Mouse (Mus musculus) neural tube, embryonic 10.5 days (tissue): ENCODE measurements around the gene Nectin3.
"Not testable (repeated sequence)": the region's sequence is repeated elsewhere in the genome, so short reads cannot be mapped to it uniquely, and the experiment has no call there.

Experiments used
- DNase-seq: peaks from one replicate; pipeline ENCODE4 v3.0.0-alpha.2; 2017; ENCODE audit warnings: low spot score; ENCODE audit errors: extremely low spot score

Gene Nectin3

GRCm38 (mm10) chr16:46416177-46416576, 82.1 kb downstream of the Nectin3 start:
- no peak for DNase-seq

GRCm38 (mm10) chr16:46410739-46411057, 87.6 kb downstream of the Nectin3 start:
- no peak for DNase-seq

DNA sequence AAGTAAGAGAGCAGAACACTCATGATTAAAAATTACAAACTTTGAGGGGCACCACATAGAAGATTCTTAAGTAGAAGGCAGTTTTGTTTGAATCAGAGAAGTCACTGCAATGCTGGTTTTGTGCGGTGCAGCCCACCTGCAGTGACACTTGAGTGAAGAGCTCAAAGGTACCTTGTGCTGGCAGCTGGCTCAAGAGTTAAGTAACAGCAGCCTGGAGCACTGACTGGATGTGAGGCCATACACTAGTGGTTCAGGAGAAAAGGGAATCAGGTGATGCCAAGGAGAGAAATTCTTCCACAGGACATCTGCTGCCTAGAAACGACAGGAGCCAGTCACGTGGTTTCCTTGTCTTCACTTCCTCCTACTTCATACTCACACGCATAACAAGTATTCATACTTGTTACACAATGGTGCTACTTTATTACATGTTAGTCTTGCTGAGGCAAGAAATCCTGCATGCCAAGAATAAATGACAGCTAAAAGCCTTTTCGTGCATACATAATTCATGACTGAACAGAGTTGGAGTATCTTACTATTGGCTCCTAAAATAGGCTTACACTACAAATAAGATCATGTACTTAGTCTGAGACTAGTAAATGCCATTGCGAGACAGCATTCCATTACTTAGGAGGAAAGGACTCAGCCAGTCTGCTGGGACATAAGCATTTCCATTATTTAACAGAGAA, 88.1 kb downstream of the Nectin3 start:
- no peak for DNase-seq

GRCm38 (mm10) chr16:46407997-46408396, 90.3 kb downstream of the Nectin3 start:
- DNase-seq = no peak

DNA sequence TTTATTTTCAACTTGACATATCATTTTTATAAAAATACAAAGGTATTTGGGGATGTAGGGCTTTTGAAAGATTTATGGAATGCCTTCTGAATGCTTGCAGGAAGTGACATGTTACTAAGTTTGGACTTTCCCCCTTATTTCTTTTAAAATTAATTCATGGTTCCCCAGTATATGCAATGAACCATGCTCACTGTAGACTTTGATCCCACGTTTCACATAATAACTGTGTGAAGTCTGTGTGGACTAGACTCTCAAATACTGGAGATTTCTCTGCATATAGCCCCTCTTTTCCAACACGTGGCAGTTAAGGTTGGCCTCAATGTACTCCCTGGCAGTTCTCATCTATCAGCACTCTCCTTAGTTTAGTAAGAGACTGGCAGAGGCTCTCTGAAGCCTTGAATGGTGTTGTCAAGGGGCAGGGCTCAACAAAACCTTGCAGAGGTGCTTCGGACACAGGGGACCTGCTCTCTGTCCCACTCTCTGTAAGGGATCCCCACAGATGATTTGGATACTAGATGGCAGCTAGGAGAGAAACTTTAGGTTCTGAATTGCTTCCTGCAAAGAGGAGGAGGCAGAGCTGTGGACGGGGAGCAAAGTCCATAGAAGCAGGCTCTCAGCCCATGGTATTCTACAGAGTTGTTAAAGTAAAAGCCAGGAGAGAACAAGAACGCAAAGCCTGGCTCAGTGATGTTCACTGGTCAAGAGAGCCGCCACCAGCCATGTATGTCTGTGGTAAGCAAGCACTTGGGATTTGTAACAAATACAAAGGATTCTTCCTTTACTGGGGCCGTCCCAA, 91.3 kb downstream of the Nectin3 start:
- DNase-seq = no peak

DNA sequence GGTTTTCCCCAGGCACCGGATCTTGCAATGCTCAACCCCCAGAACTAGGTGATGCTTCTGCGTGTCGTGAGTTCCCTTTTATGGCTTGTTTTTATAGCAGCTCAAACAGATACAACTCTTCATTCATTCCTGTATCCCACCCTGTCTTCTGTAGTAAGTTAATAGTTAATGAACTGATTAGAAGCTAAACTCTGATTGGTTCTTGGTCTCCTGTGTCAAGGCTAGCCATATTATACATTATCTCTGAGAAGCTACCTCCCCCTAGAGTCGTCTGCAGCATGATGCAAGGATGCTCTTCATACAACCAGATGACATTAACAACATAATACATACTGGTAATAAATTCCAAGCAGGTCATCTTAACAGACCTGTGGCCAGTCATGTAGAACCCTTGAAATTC, 100.4 kb downstream of the Nectin3 start:
- no peak for DNase-seq

DNA sequence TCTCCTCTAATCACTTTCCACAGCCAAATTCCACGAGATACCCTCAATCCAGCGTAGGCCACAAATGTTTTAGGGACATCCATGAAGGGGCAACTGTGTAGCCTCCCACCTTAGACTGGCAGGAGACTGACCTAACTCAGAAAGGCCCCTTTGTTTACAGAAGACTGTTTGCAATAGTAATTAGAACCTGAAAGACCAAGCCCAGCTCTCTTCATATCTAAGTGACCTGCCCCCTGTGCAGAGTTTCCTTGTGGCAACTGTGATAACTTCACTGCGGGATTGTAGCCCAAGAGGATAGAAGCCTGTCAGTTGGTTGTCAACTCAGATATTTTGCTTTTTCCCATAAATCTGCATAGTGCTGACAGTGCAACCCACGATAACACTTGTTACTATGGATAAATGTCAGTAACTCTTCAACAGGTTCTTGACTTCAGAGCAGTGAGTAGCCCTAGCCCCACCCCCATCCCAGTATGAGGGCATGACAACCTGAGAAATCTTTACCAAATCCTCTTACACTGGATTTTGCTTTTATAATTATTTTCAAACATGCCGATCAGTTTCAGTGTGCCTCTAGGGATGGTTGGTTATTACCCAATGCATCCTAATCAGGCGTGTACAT, 108.8 kb downstream of the Nectin3 start:
- no peak for DNase-seq

GRCm38 (mm10) chr16:46388527-46389414, 109.6 kb downstream of the Nectin3 start:
- DNase-seq = no peak

DNA sequence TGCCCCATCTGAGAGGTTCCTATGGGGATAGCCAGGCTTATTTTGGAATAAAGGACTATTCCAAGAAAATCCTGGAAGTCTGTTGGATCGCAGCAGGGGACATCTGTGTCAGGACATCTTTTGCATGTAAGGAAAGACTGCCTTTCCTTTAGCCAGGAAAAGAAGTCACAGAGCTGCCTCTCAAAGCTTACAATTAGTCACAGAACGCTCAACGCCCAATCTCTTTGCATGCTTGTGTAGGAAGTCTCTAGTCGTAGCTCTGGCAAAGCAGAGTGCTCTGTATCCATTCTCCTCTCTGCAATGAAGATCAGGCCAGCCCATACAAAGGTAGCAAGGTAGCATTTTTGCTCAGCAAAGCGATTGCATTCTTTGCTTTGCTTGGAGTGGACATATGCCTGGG, 114.0 kb downstream of the Nectin3 start:
- DNase-seq = no peak

DNA sequence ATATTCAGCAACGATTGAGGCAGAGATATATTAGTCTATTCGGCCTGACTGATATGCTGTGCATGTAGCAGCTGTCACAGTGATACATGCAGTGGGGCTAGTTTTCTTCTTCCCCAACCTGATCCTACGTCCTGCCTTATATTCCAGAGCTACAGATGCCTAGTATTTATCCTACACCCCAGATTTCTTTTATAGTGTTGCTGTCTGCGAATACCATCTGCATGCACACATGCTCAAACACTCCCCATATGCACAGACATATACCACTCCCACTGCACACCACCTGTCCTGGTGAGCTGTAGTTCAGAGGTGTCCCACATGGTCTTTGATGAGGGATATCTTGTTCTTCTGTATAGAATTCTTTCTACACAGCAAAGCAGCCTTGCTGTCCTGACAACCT, 115.0 kb downstream of the Nectin3 start:
- no peak for DNase-seq

DNA sequence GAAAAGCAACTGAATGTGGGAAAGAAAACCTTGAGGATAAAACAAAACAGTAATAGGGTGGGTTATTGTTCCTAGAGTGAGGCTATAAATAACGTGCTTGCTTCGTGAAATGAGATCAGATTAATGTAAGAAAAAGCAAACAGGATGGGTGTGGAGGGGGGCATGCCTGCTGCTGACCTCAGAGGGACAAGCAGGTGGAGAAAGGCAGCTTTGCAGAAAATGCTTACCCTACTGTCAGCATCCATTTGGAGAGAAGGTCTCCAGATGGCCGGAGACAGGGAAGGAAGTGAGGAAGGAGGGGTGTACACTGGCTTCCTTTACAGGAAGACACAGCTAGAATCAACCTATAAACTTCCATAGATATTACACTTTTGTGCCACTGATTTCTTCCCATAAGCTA, 121.8 kb downstream of the Nectin3 start:
- no peak for DNase-seq

- no peak for DNase-seq
These were observed 136.3 kb downstream of the Nectin3 start for GRCm38 (mm10) chr16:46362022-46362421.

- not testable (repeated sequence) for DNase-seq
These were observed 140.7 kb downstream of the Nectin3 start for GRCm38 (mm10) chr16:46357658-46358057.

DNA sequence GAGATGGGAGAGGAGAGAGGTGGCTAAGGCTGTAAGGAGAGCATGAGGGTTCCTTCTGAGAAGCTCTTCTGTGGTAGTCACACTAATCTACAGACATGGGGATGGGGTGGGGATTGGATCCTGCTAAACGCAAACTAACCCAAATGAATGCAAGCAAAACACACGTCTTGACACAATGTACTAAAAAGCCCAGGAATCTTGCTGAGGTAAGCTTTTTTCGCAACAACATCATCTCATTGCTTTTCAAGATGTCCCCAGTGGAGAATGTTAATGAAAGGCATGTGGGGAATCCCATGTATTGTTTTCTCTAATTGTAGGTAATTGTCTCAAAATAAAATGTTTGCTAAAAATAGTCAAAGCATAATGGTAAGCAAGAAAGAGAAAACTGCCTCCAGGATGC, 141.7 kb downstream of the Nectin3 start:
- no peak for DNase-seq
